Mouse (Mus musculus): ENCODE measurements around the gene Ppm1d. TPM values are rescaled to one million over a fixed set of nuclear protein-coding genes. Genes with fewer than 3 reads are reported as not detected.

The Ppm1d gene
- total and polyA plus RNA-seq, 2 experiments from 2014 or later, result 16.6 to 31.6 TPM

GRCm38 (mm10) chr11:85308799-85309198 lies 2.2 kb upstream of the Ppm1d start:
- 75% methylated on average over 2 of the region's 2 CpGs for WGBS
- ATAC-seq, result no peak
- peaks cover 12% of the 10 kb centered on the region; the same call in 1 of the 2 replicates for H3K4me1 ChIP-seq (ENCODE audit: insufficient read depth)
- H3K4me2 ChIP-seq (ENCODE audit: low read depth), result no peak overlapping the region
- TF ChIP-seq CTCF (IDR thresholded peaks at IDR 0.05; ENCODE audit: low read depth), result no peak
- no peak overlapping the region for H3K9ac ChIP-seq
- H3K27me3 ChIP-seq (ENCODE audit: insufficient read depth, low read length), result no peaks in the 10 kb centered on the region
- H3K9me3 ChIP-seq (ENCODE audit: low read length), result no peaks in the 10 kb centered on the region
- H3K4me3 ChIP-seq (ENCODE audit: low read depth, low read length), result no peak overlapping the region
- no peak for DNase-seq
- no peak overlapping the region for H3K27ac ChIP-seq (ENCODE audit: low read depth, low read length)
- H3K36me3 ChIP-seq (ENCODE audit: insufficient read depth), result no peaks in the 10 kb centered on the region

GRCm38 (mm10) chr11:85310407-85310712 lies 684 bp upstream of the Ppm1d start:
- DNase-seq (no peak), ATAC-seq (no peak)
- H3K4me1 ChIP-seq (ENCODE audit: insufficient read depth), result peaks cover 17% of the 10 kb centered on the region; the same call in 1 of the 2 replicates
- H3K4me2 ChIP-seq (ENCODE audit: low read depth), result peak overlapping the region; percentile 95
- no peaks in the 10 kb centered on the region for H3K9me3 ChIP-seq (ENCODE audit: low read length)
- no peaks in the 10 kb centered on the region for H3K36me3 ChIP-seq (ENCODE audit: insufficient read depth)
- H3K27me3 ChIP-seq (ENCODE audit: insufficient read depth, low read length), result no peaks in the 10 kb centered on the region
- H3K27ac ChIP-seq (ENCODE audit: low read depth, low read length), result peak overlapping the region; percentile 64; the same call in 1 of the 2 replicates
- TF ChIP-seq CTCF (IDR thresholded peaks at IDR 0.05; ENCODE audit: low read depth), result no peak
- H3K9ac ChIP-seq, result peak overlapping the region; percentile 55
- peak overlapping the region; percentile 92 for H3K4me3 ChIP-seq (ENCODE audit: low read depth, low read length)
- 1% methylated on average over 15 of the region's 15 CpGs for WGBS

- peak; percentile 23 for ATAC-seq
- Histone ChIP-seq H3K4me3 (ENCODE audit: low read depth, low read length) (peak overlapping the region; percentile 92), H3K36me3 (ENCODE audit: insufficient read depth) (no peaks in the 10 kb centered on the region), H3K4me1 (ENCODE audit: insufficient read depth) (peaks cover 17% of the 10 kb centered on the region; the same call in 1 of the 2 replicates), H3K27ac (ENCODE audit: low read depth, low read length) (peak overlapping the region; percentile 88), H3K9ac (peak overlapping the region; percentile 88), H3K4me2 (ENCODE audit: low read depth) (peak overlapping the region; percentile 95), H3K9me3 (ENCODE audit: low read length) (no peaks in the 10 kb centered on the region), H3K27me3 (ENCODE audit: insufficient read depth, low read length) (no peaks in the 10 kb centered on the region)
- TF ChIP-seq CTCF (IDR thresholded peaks at IDR 0.05; ENCODE audit: low read depth), result peak; percentile 65
- peak; percentile 59 for DNase-seq
- WGBS, result 1% methylated on average over 56 of the region's 56 CpGs
Measured at GRCm38 (mm10) chr11:85311645-85312490, 824 bp downstream of the Ppm1d start.

GRCm38 (mm10) chr11:85312818-85313217 lies 1.8 kb downstream of the Ppm1d start:
- WGBS, result 12% methylated on average over 2 of the region's 2 CpGs
- Histone ChIP-seq H3K9ac (0 out of 2 replicates have a peak overlapping the region, but pooled peaks have one; percentile 1), H3K4me3 (ENCODE audit: low read depth, low read length) (peak overlapping the region; percentile 92), H3K27ac (ENCODE audit: low read depth, low read length) (no peak overlapping the region; the same call in 1 of the 2 replicates), H3K27me3 (ENCODE audit: insufficient read depth, low read length) (no peaks in the 10 kb centered on the region), H3K36me3 (ENCODE audit: insufficient read depth) (no peaks in the 10 kb centered on the region), H3K4me1 (ENCODE audit: insufficient read depth) (peaks cover 17% of the 10 kb centered on the region; the same call in 1 of the 2 replicates), H3K9me3 (ENCODE audit: low read length) (no peaks in the 10 kb centered on the region), H3K4me2 (ENCODE audit: low read depth) (peak overlapping the region; percentile 95)
- no peak for TF ChIP-seq CTCF (IDR thresholded peaks at IDR 0.05; ENCODE audit: low read depth)
- DNase-seq (peak; percentile 85), ATAC-seq (0 out of 2 replicates have a peak, but pooled peaks have one; percentile 14)

GRCm38 (mm10) chr11:85313361-85313760 lies 2.3 kb downstream of the Ppm1d start:
- H3K4me3 ChIP-seq (ENCODE audit: low read depth, low read length), result peak overlapping the region; percentile 92
- H3K27ac ChIP-seq (ENCODE audit: low read depth, low read length), result no peak overlapping the region
- H3K9ac ChIP-seq, result 0 out of 2 replicates have a peak overlapping the region, but pooled peaks have one; percentile 1
- no peaks in the 10 kb centered on the region for H3K9me3 ChIP-seq (ENCODE audit: low read length)
- TF ChIP-seq CTCF (IDR thresholded peaks at IDR 0.05; ENCODE audit: low read depth), result no peak
- no peaks in the 10 kb centered on the region for H3K27me3 ChIP-seq (ENCODE audit: insufficient read depth, low read length)
- H3K36me3 ChIP-seq (ENCODE audit: insufficient read depth), result no peaks in the 10 kb centered on the region
- WGBS, result 90% methylated on average over 3 of the region's 3 CpGs
- peak overlapping the region; percentile 95 for H3K4me2 ChIP-seq (ENCODE audit: low read depth)
- peaks cover 17% of the 10 kb centered on the region; the same call in 1 of the 2 replicates for H3K4me1 ChIP-seq (ENCODE audit: insufficient read depth)
- DNase-seq, result no peak
- ATAC-seq, result no peak

- H3K36me3 ChIP-seq (ENCODE audit: insufficient read depth), result no peaks in the 10 kb centered on the region
- 65% methylated on average over 9 of the region's 9 CpGs for WGBS
- no peak for TF ChIP-seq CTCF (IDR thresholded peaks at IDR 0.05; ENCODE audit: low read depth)
Measured at GRCm38 (mm10) chr11:85323567-85324330, 12.7 kb downstream of the Ppm1d start.

More at GRCm38 (mm10) chr11:85323567-85324330, 12.7 kb downstream of the Ppm1d start:
- Histone ChIP-seq H3K9ac (no peak overlapping the region), H3K27me3 (ENCODE audit: insufficient read depth, low read length) (no peaks in the 10 kb centered on the region), H3K4me2 (ENCODE audit: low read depth) (no peak overlapping the region), H3K9me3 (ENCODE audit: low read length) (no peaks in the 10 kb centered on the region), H3K4me1 (ENCODE audit: insufficient read depth) (no peaks in the 10 kb centered on the region), H3K4me3 (ENCODE audit: low read depth, low read length) (no peak overlapping the region), H3K27ac (ENCODE audit: low read depth, low read length) (no peak overlapping the region)
- DNase-seq (no peak), ATAC-seq (no peak)
